Mouse (Mus musculus) liver, postnatal 0 days (tissue): ENCODE data around the gene Hsph1. TPM values are rescaled to one million over a fixed set of nuclear protein-coding genes. Genes with fewer than 3 reads are reported as not detected.

ENCODE experiments used
- ATAC-seq: fragments of 200-750 bp; cut with Nextera tagmentation; 2 replicates; pipeline ENCODE4 v1.8.0; 2017; ENCODE audit warnings: mild to moderate bottlenecking, moderate library complexity
- DNase-seq: peaks from one replicate; pipeline ENCODE4 v3.0.0-alpha.2; 2016
- H3K27ac ChIP-seq: fragments of 300-500 bp; sonication (generic); 2 replicates; pipeline ENCODE4 v1.5.1; 2014; ENCODE audit warnings: antibody characterized with exemption, moderate library complexity, mild to moderate bottlenecking, low read depth
- H3K27me3 ChIP-seq: fragments of 300-500 bp; sonication (generic); 2 replicates; pipeline ENCODE4 v1.6.1; 2014; ENCODE audit warnings: low read length, control low read depth, mixed read lengths; ENCODE audit not compliant: insufficient read depth
- H3K36me3 ChIP-seq: fragments of 300-500 bp; sonication (generic); replicated peaks from 2 replicates; pipeline ENCODE4 v1.6.1; 2014; ENCODE audit warnings: mild to moderate bottlenecking, control low read depth, low read length, moderate library complexity, mixed read lengths; ENCODE audit not compliant: insufficient read depth
- H3K4me1 ChIP-seq: fragments of 300-500 bp; sonication (generic); 2 replicates; pipeline ENCODE4 v1.6.1; 2014; ENCODE audit warnings: antibody characterized with exemption, mild to moderate bottlenecking, control low read depth; ENCODE audit not compliant: insufficient read depth
- H3K4me2 ChIP-seq: fragments of 300-500 bp; sonication (generic); 2 replicates; pipeline ENCODE4 v1.6.1; 2014; ENCODE audit warnings: low read depth, mild to moderate bottlenecking, low read length, moderate library complexity, mixed read lengths
- H3K4me3 ChIP-seq: fragments of 300-500 bp; sonication (generic); 2 replicates; pipeline ENCODE4 v1.5.1; 2014; ENCODE audit warnings: low read depth, low read length
- H3K9ac ChIP-seq: fragments of 300-500 bp; sonication (generic); replicated peaks from 2 replicates; pipeline ENCODE4 v1.6.1; 2014; ENCODE audit warnings: mild to moderate bottlenecking, moderate library complexity
- H3K9me3 ChIP-seq: fragments of 300-500 bp; sonication (generic); 2 replicates; pipeline ENCODE4 v1.6.1; 2016; ENCODE audit warnings: mild to moderate bottlenecking, control low read depth, low read length, mixed read lengths
- CTCF ChIP-seq: sonication (generic); IDR thresholded peaks from 2 replicates; pipeline ENCODE4 v1.5.1; 2016; ENCODE audit warnings: antibody characterized with exemption, low read depth
- EP300 ChIP-seq: IDR thresholded peaks from 2 replicates; pipeline ENCODE4 v1.6.1; 2016; ENCODE audit warnings: antibody characterized with exemption, low read depth, mild to moderate bottlenecking
- WGBS: fragments of 180-500 bp; shearing (Covaris S2); extraction: QIAGEN DNeasy Blood & Tissue Kit; methylation state at CpG from one replicate; pipeline ENCODE4 v1.1.7; 2014; ENCODE audit not compliant: insufficient replicate concordance; 5-methylcytosine and 5-hydroxymethylcytosine counted together
- polyA plus RNA-seq: library from polyadenylated mRNA; unstranded; fragments of >200 nt; fragmentation: Nextera tagmentation; extraction: Ambion mirVana; gene quantifications from 2 replicates; pipeline ENCODE4 v1.2.1, GENCODE M21; 2015

Gene Hsph1
- polyA plus RNA-seq, 1 experiment from 2014 or later = 6.4 TPM

- Histone ChIP-seq H3K27me3 (no peaks in the 10 kb centered on the region), H3K9ac (no peak overlapping the region), H3K36me3 (no peaks in the 10 kb centered on the region), H3K27ac (no peak overlapping the region), H3K4me3 (no peak overlapping the region), H3K4me2 (no peak overlapping the region), H3K4me1 (peaks cover 4% of the 10 kb centered on the region; the same call in 1 of the 2 replicates), H3K9me3 (no peaks in the 10 kb centered on the region)
- 71% methylated on average over 10 of the region's 10 CpGs for WGBS
- DNase-seq = no peak
- TF ChIP-seq EP300 (no peak), CTCF (peak; percentile 16; the same call in 1 of the 2 replicates)
- ATAC-seq = no peak
These were observed 50.3 kb downstream of the Hsph1 start for GRCm38 (mm10) chr5:149585910-149586309.

DNA sequence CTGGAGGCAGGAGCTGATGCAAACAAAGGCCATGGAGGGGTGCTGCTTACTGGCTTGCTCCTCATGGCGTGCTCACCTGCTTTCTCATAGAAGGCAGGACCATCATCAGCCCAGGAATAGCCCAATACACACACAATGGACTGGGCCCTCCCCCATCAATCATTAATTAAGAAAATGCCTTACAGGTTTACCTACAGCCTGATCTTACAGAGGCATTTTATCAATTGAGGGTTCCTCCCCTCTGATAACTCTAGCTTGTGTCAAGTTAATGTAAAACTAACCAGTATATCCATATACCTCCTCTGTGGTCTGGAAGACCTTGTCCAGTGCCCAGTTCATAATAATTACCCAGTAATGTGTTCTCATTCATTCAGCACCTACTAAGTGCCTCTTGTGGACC lies 50.9 kb downstream of the Hsph1 start:
- DNase-seq (no peak), ATAC-seq (no peak)
- 65% methylated on average over 1 of the region's 1 CpGs for WGBS
- H3K9me3 ChIP-seq = no peaks in the 10 kb centered on the region
- no peaks in the 10 kb centered on the region for H3K27me3 ChIP-seq
- H3K9ac ChIP-seq = no peak overlapping the region
- no peak overlapping the region for H3K4me3 ChIP-seq
- H3K27ac ChIP-seq = no peak overlapping the region
- TF ChIP-seq EP300 (no peak), CTCF (no peak)
- peaks cover 4% of the 10 kb centered on the region; the same call in 1 of the 2 replicates for H3K4me1 ChIP-seq
- no peaks in the 10 kb centered on the region for H3K36me3 ChIP-seq
- no peak overlapping the region for H3K4me2 ChIP-seq

GRCm38 (mm10) chr5:149584154-149584655 lies 52.0 kb downstream of the Hsph1 start:
- Histone ChIP-seq H3K36me3 (no peaks in the 10 kb centered on the region), H3K9ac (no peak overlapping the region), H3K27me3 (no peaks in the 10 kb centered on the region), H3K4me2 (no peak overlapping the region), H3K9me3 (no peaks in the 10 kb centered on the region), H3K4me1 (peaks cover 4% of the 10 kb centered on the region; the same call in 1 of the 2 replicates), H3K27ac (no peak overlapping the region), H3K4me3 (no peak overlapping the region)
- DNase-seq (no peak), ATAC-seq (no peak)
- 55% methylated on average over 8 of the region's 8 CpGs for WGBS
- no peak for TF ChIP-seq CTCF

- Histone ChIP-seq H3K4me2 (no peak overlapping the region), H3K4me3 (no peak overlapping the region), H3K9ac (no peak overlapping the region), H3K4me1 (peaks cover 3% of the 10 kb centered on the region; the same call in 1 of the 2 replicates), H3K9me3 (no peaks in the 10 kb centered on the region), H3K36me3 (no peaks in the 10 kb centered on the region), H3K27me3 (no peaks in the 10 kb centered on the region), H3K27ac (no peak overlapping the region)
- WGBS = 31% methylated on average over 8 of the region's 8 CpGs
- DNase-seq = no peak
- TF ChIP-seq CTCF (no peak), EP300 (no peak)
- ATAC-seq = no peak
These were observed 52.7 kb downstream of the Hsph1 start for GRCm38 (mm10) chr5:149583507-149583906.

DNA sequence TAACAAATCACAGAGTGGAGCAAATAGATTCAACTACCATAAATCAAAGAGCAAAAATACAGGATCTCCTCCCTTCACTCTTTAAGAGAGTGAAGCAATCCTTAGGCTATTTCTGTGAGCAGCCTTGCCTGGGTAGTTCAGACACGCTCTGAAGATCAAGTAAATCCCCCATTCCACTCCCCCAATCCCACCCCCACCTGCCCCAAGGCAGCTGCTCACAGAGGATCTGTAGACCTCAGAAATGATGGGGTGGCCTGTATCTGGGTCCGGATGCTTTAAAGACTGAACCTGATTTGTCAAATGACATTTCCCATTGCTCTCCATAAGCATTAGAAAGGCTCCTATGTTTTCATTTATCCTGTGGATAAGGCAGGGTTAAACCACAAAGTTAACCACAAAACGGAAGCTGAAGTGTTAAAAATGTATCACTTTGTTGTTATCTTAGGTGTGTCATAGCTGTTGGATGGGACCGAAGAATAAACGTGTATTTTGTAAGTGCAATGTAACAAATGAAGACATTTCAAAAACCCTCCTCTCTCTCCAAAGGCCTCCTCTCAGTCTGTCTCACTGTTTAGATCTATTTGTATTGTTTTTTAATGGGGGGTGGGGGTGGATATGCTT lies 53.4 kb downstream of the Hsph1 start:
- ATAC-seq (no peak), DNase-seq (no peak)
- Histone ChIP-seq H3K36me3 (no peaks in the 10 kb centered on the region), H3K27me3 (no peaks in the 10 kb centered on the region), H3K27ac (no peak overlapping the region), H3K4me1 (no peaks in the 10 kb centered on the region; the same call in 1 of the 2 replicates), H3K9ac (no peak overlapping the region), H3K4me3 (no peak overlapping the region), H3K9me3 (no peaks in the 10 kb centered on the region), H3K4me2 (no peak overlapping the region)
- 50% methylated on average over 5 of the region's 5 CpGs for WGBS
- no peak for TF ChIP-seq CTCF
- TF ChIP-seq EP300 = no peak

DNA sequence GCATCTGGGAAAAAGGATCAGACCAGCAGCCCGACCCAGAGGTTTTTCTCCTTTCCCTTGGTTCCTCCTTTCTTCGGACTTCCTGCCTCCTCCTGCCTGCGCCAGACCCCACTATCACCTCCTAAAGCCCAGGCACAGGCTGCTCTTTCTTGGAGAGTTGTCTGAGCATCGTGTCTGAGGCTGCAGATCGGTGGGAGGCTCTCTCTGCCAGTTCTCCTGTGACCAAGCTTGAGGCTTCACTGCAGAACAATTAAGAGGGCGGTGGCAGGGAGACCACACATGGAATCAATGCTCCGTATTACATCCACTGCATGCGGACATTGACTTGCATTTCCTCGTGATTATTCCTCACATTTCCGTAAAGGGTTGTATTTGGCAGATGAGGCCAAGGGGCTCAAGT lies 58.7 kb downstream of the Hsph1 start:
- no peak overlapping the region for H3K4me2 ChIP-seq
- no peaks in the 10 kb centered on the region for H3K4me1 ChIP-seq
- H3K36me3 ChIP-seq = no peaks in the 10 kb centered on the region
- WGBS = 32% methylated on average over 10 of the region's 10 CpGs
- DNase-seq (no peak), ATAC-seq (no peak)
- H3K27ac ChIP-seq = no peak overlapping the region
- no peak overlapping the region for H3K9ac ChIP-seq
- no peaks in the 10 kb centered on the region for H3K27me3 ChIP-seq
- H3K9me3 ChIP-seq = no peaks in the 10 kb centered on the region
- TF ChIP-seq CTCF (no peak), EP300 (no peak)
- H3K4me3 ChIP-seq = no peak overlapping the region
